Mouse (Mus musculus) layer of hippocampus, postnatal 10 days (tissue): ENCODE measurements around the gene Numbl. TPM values are rescaled to one million over a fixed set of nuclear protein-coding genes. Genes with fewer than 3 reads are reported as not detected.

Source experiments
- DNase-seq, 2 experiments: peaks; one replicate each; pipeline ENCODE4 v3.0.0; 2021; ENCODE audit warnings: low spot score in 2 of 2
- total RNA-seq, 2 experiments: library from RNA; stranded (reverse); gene quantifications; 2 replicates each; pipeline ENCODE4 v1.2.3; 2021

Numbl gene
- total RNA-seq, 2 experiments from 2014 or later = 126 to 127 TPM

GRCm38 (mm10) chr7:27249928-27250327 is 8.3 kb upstream of the Numbl start:
- DNase-seq = no peak

- DNase-seq = no peak
These were observed 6.3 kb upstream of the Numbl start for GRCm38 (mm10) chr7:27251946-27252345.

- no peak for DNase-seq
These were observed 2.5 kb upstream of the Numbl start for GRCm38 (mm10) chr7:27255721-27256120.

- peak; percentile 74 to 76 for DNase-seq
These were observed 984 bp upstream of the Numbl start for GRCm38 (mm10) chr7:27257046-27257851.

GRCm38 (mm10) chr7:27257852-27258204 is 405 bp upstream of the Numbl start:
- DNase-seq = no peak

- DNase-seq = peak in 1 of 2 experiments; percentile 55
These were observed 1.1 kb downstream of the Numbl start for GRCm38 (mm10) chr7:27259271-27259721.

GRCm38 (mm10) chr7:27259771-27260170 is 1.5 kb downstream of the Numbl start:
- DNase-seq = no peak

GRCm38 (mm10) chr7:27260856-27261255 is 2.6 kb downstream of the Numbl start:
- no peak for DNase-seq

GRCm38 (mm10) chr7:27261888-27262287 is 3.7 kb downstream of the Numbl start:
- no peak for DNase-seq

GRCm38 (mm10) chr7:27264761-27265160 is 6.5 kb downstream of the Numbl start:
- no peak for DNase-seq

- no peak for DNase-seq
These were observed 8.4 kb downstream of the Numbl start for GRCm38 (mm10) chr7:27266515-27267128.

GRCm38 (mm10) chr7:27271423-27271822 is 13.2 kb downstream of the Numbl start:
- no peak for DNase-seq

GRCm38 (mm10) chr7:27273739-27274351 is 15.6 kb downstream of the Numbl start:
- no peak for DNase-seq

GRCm38 (mm10) chr7:27274916-27275315 is 16.7 kb downstream of the Numbl start:
- DNase-seq = no peak

- DNase-seq = no peak
These were observed 17.8 kb downstream of the Numbl start for GRCm38 (mm10) chr7:27276021-27276420.

GRCm38 (mm10) chr7:27277191-27277590 is 19.0 kb downstream of the Numbl start:
- DNase-seq = no peak

GRCm38 (mm10) chr7:27281717-27282116 is 23.5 kb downstream of the Numbl start:
- DNase-seq = no peak

GRCm38 (mm10) chr7:27282225-27282624 is 24.0 kb downstream of the Numbl start:
- no peak for DNase-seq

GRCm38 (mm10) chr7:27284865-27285697 is 26.8 kb downstream of the Numbl start:
- peak; percentile 50 to 56 for DNase-seq

GRCm38 (mm10) chr7:27285698-27286066 is 27.4 kb downstream of the Numbl start:
- DNase-seq = peak; percentile 71 to 75

GRCm38 (mm10) chr7:27288732-27289131 is 30.5 kb downstream of the Numbl start:
- no peak for DNase-seq
